16 mouse cellular contexts compared by ENCODE assay signal in the genomic region with DNA sequence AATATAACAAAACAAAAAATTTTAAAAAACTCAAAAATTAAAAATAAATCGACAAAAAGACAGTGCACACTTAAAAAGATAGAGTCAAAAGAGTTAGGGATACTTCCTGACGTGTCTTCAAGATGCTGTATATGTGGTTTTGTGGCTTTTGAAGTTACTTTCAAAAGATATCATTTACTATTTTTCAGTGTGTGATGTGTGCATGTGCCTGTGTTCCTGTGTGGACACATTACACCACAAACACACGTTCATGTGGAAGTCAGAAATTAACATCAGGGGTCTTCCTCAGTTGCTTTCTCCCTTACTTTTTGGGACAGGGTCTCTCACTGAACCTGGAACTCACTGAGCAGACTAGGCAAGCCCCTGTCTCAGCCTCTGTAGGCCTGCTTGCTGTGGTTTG.
"Had no signal": no experiment of that assay in that cellular context is flagged by ENCODE, and none has a peak within 500 bp of the region (broad histone marks: within the 10 kb centered on the region; RNA-seq: fewer than 3 reads in every experiment).

No protein-coding gene starts in this region.

- ATAC-seq: liver, embryonic 12.5 days; midbrain, embryonic 13.5 days; midbrain, embryonic 16.5 days had no signal

- DNase-seq: kidney, postnatal 10 days; kidney, postnatal 36 days; layer of hippocampus, adult 9-11 months; liver; lung, adult 18-20 months; lung, postnatal 10 days; lung, postnatal 36 days; right cerebral cortex, adult 18-20 months; right cerebral cortex, postnatal 14 days; right cerebral cortex, postnatal 4 days; thymus, adult 2 months; thymus, postnatal 14 days; thymus, postnatal 4 days had no signal
